Mouse (Mus musculus) right cerebral cortex, postnatal 10 days (tissue): ENCODE results near the gene Tnfsfm13.
A peak's percentile ranks its signal among the peaks of the same experiment; 100 is the strongest.
"Not testable (repeated sequence)": the region's sequence is repeated elsewhere in the genome, so short reads cannot be mapped to it uniquely, and the experiment has no call there.

Source experiments
- DNase-seq, 2 experiments: peaks; one replicate each; pipeline ENCODE4 v3.0.0; 2021; ENCODE audit warnings: low spot score in 2 of 2

Tnfsfm13 gene

DNA sequence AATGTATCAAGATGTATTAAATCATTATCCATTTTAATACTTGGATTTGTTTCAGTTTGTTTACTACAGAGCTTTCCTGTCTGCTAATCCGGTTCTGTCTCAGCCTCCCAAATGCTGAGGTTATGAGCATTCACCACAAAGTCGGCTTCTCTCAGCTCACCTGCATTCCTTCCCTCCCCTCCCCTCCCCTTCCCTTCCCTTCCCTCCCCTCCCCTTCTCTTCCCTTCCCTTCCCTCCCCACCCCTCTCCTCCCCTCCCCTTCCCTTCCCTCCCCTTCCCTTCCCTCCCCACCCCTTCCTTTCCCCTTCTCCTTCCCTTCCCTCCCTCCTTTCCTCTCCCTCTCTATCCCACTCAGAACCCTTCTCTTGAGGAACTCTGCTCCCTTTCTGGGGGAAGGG, 8.7 kb upstream of the Tnfsfm13 start:
- no peak for DNase-seq

DNA sequence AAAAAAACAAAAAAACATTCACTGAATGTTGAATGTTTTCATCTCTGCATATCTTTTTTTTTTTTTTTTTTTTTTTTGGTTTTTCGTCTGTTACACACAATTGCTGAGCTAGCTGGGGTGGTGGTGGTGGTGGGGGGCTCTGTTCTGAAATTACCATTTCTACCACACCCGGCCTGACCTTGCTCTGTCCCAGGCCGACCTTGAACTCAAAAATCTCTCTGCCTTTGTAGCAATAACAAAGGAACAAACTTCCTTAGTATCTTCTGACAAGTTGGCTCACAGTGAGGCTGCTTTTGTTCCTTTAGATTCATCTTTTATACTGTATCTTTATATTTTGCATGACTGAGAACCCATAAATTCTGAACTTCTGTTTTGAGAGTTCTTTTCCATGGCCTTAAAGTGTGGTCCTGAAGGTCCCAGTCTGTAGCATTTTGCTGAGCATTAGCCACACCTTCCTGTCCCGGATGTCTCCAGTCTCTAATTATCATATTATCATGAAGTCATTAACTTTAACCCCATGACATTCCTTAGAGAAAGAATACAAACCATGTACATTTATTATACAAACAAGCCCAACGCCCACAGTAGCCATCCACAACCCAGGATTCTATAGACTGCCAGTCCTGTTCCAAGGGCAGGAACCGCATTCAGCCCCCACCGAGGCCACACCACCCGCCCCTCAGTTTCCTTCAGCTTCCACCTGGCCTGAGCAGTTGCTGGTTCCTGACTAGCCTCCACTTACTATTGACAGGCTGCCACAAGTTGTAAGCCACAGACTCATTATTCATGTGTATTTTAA, 8.1 kb upstream of the Tnfsfm13 start:
- no peak for DNase-seq

DNA sequence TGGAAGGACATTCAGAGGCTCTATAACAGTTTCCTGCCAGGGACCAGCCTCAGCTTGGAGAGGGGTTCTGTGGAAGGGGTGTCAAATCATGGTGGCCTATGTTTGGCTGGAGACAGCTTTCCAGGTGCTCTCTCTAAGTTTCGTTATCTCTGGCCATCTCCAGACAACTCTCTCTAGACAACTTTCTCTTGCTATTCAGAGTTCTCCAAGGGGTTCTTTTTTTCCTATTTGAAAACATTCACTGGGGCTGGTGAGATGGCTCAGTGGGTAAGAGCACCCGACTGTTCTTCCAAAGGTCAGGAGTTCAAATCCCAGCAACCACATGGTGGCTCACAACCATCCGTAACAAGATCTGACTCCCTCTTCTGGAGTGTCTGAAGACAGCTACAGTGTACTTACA, 7.5 kb upstream of the Tnfsfm13 start:
- DNase-seq = not testable (repeated sequence)

DNA sequence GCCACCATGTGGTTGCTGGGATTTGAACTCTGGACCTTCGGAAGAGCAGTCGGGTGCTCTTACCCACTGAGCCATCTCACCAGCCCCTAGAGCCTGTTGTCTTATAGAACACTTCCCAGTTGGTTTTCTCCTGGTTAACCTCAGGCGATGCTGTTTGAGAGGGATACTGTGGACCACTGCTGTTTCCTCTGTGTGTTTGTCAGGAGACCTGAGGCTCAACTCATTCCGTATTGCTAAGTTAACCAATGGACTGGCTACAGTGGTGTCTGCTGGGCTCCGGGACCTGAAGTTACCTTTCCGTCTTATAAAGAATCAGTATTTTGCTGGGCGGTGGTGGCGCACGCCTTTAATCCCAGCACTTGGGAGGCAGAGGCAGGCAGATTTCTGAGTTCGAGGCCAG, 7.0 kb upstream of the Tnfsfm13 start:
- not testable (repeated sequence) for DNase-seq

DNA sequence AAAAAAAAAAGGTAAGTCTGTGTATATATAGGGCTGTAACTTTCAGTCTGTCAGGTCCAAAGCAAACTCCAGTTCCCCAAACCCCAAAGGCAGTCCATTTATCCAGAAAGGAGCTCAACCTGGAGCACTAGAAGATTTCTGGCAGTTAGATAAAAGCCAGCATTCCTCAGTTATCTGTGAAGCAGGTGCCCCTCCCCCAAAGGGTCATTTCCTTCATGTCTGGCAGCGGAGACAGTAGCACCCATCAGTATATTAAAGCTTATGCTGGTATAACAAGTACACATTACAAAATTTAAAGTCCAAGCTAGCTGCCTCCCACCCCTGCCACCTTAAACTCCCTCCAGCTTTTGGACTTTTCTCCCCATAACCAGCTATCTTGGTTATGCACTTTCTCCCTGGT, 3.7 kb upstream of the Tnfsfm13 start:
- no peak for DNase-seq

DNA sequence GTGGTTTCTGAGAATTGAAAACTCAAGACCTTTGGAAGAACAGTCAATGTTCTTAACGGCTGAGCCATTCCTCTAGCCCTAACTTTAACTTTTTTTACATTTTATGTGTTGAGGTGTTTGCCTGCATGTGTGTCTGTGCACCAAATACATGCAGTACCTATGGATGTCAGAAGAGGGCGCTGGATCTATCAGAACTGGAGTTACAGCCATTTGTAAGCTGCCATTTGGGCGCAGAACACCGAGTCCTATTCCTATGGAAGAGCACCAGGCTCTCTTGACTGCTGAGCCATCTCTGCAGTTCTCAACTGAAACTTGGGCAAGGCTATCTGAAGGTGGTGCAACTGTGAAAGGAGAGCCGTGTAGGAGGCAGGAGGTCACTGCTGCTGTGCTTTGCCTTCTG, 2.7 kb upstream of the Tnfsfm13 start:
- no peak for DNase-seq

DNA sequence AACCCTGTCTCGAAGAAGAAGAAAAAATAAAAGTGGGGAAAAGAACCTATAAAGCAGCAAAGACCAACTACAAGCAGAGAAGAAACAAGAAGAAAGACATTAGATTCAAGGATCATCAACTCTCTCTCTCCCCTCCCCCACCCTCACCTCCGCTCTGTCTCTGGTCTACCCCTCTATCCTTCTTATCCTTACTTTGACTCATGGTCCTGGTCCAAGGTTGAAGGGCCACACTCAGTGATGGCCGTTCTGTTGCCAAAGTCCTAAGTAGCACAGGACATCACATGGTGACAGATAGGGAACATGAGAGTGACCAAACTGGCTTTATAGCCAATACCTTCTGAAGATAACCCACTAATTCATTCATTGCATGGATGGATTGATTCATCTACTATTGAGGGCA, 1.5 kb upstream of the Tnfsfm13 start:
- DNase-seq = no peak

DNA sequence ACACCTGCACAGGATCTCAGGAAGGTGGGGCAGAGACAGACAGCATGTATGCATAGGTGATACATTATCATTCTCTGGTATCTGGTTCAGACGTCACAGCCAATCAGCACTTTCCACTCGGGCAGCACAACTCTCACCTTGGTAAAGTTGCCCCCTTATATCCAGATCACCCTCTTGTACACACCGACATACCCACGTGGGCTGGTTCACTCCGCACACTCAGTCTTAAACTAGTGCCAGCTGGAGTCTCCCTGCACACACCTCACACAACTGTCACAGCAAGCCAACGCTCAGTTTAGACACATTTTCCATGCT, 895 bp downstream of the Tnfsfm13 start:
- DNase-seq = no peak

DNA sequence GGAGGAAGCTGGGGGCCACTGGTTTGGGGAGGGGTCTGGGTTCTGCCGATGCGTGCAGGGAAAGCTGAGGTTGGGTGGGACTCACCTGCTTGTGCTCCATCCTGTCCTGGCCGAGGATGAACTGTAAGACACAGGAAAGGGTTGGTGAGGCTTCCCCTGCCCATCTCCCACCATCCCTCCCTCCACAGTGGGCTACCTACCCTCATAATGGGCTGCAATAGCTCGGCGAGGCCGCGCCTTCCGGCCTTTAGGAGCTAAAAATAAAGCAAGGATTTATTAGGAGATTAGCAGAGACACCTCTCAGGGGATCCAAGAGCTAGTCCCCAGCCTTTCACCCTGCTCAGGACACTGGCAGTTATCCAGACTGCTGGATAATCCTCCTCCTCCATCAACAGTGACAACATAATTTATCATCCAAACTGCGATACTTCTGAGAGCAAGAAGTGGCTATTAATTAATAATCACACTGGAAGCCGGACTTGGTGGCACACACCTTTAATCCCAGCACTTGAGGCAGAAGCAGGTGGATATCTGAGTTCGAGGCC, 2.4 kb downstream of the Tnfsfm13 start:
- no peak for DNase-seq

DNA sequence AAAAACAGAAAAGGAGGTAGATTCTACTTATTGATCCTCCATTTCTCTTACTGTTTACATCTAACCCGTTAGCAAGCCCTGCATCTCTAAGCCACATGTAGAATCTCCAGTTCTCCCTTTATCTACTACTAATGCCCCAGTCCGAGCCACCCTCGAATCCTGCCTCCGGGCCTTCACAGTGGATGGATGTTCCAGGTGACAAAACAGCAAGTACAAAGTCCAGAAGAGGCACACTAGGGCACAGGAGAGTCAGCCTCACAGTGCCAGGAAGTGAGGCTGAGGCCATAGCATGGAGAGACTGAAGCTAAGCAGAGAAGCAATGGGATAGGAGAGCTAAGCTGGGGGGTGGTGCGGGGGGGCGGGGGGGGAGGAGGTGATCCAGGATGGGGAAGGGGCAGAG, 3.0 kb downstream of the Tnfsfm13 start:
- DNase-seq = no peak

DNA sequence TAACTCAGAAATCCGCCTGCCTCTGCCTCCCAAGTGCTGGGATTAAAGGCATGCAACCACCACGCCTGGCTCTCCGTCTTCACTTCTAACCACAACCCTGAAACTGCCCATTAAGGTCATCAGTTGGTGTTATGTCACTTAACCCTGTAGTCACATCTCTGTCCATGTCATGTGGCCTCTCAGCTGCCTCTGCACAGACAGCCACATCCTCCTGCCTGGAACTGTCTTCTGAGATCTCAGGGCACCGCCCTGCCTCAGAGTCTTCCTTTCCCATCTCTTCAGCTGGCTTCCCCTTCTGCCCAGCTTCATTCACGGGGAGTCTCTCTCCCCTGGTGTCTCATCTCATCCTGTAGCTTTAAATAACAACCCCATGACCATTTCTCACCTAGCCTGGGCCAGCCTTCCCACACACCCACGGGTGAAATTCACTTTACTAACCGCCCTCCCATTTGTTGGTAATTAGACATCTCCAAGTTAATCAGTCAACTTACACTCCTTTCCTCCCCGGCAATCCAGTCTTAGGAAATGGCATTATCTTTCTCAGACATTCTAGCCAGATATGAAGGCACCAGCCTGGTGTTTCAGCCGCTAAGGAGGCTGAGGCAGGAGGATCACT, 3.6 kb downstream of the Tnfsfm13 start:
- no peak for DNase-seq

DNA sequence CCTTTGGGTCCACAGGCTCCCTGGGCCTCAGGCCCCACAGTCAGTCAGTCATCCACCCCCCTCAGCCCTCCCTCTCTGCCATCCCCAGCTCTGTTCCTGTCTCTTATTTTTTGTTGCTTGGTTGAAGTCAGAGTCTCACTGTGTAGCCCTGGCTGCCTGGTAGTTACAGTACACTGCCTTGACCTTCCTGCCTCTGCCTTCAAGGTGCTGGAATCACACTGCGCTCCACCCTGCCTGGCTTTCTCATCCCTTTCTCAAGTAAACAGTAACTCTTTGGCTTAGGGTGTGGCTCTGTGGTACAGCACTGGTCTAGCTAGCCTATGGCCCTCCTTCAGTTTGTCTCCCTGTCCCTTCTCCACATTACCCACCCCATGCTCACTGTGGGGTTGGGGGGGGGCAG, 6.0 kb downstream of the Tnfsfm13 start:
- DNase-seq = no peak

DNA sequence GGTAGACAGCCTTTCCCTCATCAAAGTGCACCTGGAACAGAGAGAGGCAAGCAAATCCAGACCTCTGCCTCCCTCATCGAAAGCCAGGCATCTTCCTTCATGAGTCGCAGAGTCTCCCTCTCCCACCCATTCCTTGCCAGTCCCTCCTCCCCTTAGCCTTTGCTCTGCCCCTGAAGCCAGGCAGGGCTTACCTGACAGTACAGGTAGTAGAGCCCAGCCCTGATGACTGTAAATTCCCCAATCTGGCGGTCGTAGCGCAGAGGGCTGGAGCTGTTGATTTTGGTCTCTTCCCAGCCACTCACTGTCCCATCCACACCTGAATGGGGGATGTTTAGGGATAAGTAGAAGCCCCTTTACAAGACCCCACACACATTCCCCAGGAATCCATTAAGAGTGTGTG, 8.8 kb downstream of the Tnfsfm13 start:
- no peak for DNase-seq

DNA sequence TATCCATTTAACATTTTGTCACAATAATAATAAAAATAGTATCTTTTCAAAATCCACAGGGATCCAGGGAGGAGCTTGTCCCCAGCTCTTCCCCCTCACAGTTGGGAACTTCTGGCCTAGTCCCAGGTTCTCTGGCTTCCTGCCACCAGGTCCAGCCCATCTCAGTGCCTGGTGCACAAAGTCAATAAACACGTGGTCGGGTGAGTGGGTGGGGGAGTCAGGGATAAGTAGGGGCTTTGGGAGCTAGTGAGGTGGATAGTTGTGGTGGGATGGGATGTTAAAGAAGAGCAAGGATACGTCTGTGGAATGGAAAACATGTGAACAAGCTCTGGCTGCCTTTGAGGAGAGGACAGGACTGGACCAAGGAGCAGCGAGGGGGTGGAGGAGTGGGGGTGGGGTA, 9.5 kb downstream of the Tnfsfm13 start:
- peak in 1 of 2 experiments; percentile 70 for DNase-seq

DNA sequence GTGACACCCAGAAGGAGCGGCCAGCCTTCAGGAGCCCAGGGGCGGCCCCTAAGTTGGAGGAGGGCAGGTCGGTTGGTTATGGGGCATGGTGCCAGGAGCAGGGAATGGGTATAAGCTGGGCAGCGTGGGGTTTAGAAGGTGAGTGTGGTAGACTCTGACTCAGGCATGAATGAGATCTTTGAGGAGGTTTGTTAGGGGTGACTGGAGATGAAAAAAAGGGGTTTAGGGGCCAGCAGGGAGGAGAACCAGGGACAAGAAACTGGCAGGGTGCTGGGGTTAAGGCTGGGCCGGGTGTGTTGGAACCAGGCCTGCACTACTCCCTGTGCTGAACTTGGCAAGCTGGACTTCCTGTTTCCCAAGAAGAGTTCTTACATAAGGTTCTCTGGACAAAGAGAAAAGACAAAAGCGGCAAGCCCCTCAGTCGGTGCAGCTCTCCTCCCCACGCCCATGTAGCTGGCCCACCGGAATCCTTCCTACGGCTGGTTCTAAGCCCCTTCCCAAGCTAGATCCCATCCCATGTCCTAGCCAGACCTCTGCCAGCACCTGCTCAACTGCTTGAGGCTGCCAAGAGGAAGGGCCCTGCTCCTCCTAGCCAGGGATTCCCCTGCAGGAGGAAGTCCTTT, 10.3 kb downstream of the Tnfsfm13 start, which contains the start of gene Tnfsf13:
Gene Tnfsf13, minus strand, starts transcription at position 259 of the 623 bp plus-strand sequence.
- DNase-seq = peak; percentile 58 to 72

DNA sequence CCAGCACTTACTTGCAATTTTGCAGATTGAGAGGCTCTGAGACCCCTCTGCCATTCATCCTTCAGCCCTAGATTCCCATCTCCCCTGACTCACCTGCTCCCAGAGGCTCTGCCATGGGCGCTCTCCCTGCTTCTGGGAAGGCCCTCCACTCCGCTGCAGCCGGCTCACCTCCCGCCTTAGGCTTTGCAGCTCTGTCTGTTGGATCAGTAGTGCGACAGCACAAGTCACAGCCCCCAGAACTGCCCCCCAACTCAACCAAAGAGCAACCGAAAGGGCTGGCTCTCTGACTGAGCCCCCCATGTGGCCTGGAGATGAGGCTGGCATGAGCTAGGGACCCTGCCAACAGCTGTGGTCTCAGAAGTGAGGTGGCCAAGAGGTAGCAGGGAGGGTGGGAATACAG, 11.0 kb downstream of the Tnfsfm13 start:
- DNase-seq = no peak

DNA sequence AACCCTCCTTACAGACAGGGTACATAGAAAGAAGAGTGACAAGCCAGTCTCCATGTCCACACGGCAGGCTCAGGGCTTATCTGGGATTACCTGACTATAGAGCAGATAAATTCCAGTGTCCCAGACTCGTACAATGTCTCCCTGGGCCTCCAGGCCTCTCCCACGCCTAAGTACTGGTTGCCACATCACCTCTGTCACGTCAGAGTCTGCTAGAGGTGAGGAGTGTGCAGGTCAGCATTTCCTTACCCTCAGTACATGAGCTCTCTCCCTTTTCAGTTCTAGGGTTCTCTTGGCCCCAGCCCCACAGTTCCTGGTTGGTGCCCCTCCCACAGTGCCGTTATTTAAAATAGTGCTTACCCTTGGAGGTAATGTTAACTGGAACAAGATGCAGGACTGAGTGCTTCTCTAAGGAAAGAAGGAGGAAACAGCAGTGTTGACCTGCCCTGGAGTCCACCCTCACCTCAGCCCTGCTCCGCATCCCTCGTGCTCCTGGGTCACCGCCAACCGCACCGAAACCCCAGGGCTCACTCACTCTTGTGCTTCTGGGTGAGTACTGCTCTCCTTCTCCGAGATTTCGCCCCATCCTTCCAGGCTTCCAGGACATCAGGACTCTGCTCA, 11.7 kb downstream of the Tnfsfm13 start:
- DNase-seq = no peak

DNA sequence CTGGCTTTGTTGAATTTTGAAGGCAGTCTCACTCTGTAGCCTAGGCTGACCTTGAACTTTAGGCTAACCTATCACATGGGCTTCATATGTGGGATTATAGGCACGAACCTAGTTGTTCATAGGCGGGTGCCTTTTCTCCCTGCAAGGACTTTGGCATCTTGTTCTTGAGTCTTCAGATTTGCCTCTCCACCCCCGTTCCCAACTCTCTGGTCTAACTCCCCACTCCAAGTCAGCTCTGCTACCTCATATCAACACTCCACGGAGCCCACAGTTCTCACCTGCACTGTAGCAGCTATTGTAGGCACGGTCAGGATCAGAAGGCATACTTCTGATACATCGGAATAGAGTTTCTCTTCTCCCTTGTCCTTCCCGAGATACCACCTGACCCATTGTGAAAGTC, 12.3 kb downstream of the Tnfsfm13 start:
- DNase-seq = no peak

DNA sequence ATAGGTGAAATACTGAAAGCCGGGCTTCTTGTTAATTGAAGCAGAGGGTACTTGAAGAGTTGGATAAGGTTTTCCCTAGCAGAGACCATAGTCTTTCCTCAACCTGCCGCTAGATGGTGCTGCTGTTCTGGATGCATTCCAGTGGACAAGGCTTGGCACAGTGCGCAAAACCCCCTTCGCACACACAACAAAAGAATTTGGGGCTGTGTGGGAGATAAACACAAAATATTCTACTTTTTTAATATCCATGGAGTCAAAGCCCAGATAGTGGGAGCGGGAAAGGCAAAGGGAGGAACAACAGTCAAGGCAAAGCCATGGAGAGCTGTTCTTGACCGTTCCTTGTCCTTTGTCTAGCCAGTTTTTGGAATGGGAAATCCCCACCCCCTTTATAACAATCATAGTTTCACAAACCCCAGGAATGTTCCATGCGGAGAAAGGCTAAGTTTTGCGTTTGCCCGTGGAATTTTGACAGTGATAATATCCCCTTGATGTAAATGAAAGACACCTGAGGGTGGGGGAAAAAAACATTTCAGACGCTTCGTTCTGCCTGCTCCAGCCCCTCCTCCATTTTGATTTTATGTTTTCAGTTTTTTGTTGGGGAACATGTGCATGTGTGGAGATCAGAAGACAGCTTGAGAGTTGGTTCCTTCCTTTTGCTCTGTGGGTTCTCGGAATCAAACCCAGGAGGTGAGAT, 12.9 kb downstream of the Tnfsfm13 start:
- DNase-seq = peak; percentile 90 to 95

DNA sequence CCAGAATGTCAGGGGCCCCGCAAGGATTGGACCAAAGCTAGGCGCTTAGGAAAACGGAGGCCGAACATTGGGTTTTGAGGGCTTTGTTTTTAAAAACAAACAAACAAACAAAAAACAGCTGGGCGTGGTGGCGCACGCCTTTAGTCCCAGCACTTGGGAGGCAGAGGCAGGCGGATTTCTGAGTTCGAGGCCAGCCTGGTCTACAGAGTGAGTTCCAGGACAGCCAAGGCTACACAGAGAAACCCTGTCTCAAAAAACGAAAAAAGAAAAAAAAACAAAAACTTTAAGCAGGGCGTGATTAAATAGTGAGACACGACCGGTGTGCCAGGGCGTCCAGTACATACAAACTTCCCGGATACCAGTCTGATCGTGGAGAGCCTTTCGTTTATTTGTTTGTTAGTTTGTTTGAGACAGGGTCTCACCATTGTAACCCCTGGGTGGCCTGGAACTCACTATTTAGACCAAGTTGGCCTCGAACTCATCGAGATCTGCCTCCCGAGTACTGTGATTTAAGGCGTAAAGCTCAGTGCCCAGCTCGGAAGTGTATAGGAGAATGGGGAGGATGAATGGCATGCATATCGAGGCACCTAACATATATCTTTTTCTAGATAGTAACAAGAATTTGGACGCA, 13.6 kb downstream of the Tnfsfm13 start:
- DNase-seq = no peak
